Mouse (Mus musculus) thymus, adult 2 months (tissue): ENCODE data around the gene Hlf.

ENCODE experiments used
- CTCF ChIP-seq: fragments of 200-500 bp; IDR thresholded peaks from 2 replicates; pipeline ENCODE4 v1.5.1; 2012; ENCODE audit warnings: mild to moderate bottlenecking, control low read depth, low read length, moderate library complexity, borderline replicate concordance; ENCODE audit not compliant: control insufficient read depth, poor library complexity, insufficient read depth; ENCODE audit errors: extremely low read depth
- POLR2A ChIP-seq: fragments of 200-500 bp; IDR thresholded peaks from 2 replicates; pipeline ENCODE4 v1.6.1; 2012; ENCODE audit warnings: mild to moderate bottlenecking, low read length, control low read depth, moderate library complexity; ENCODE audit not compliant: control insufficient read depth, poor library complexity, insufficient read depth; ENCODE audit errors: extremely low read depth

GRCm38 (mm10) chr11:90326146-90326545 lies 64.5 kb downstream of the Hlf start:
- TF ChIP-seq CTCF (no peak), POLR2A (no peak)
